16 mouse cellular contexts compared by ENCODE assay signal in genomic region chr11:68197471-68197870, GRCm38 (mm10).
"Had no signal": no experiment of that assay in that cellular context is flagged by ENCODE, and none has a peak within 500 bp of the region (broad histone marks: within the 10 kb centered on the region; RNA-seq: fewer than 3 reads in every experiment).

No protein-coding gene starts in this region.

- H3K4me3 ChIP-seq: liver, embryonic 15.5 days; lung, embryonic 15.5 days; megakaryocyte, embryonic 14.5 days; midbrain, embryonic 13.5 days; midbrain, embryonic 15.5 days; neural tube, embryonic 12.5 days; stomach, embryonic 15.5 days had no signal

- H3K27ac ChIP-seq: liver, embryonic 15.5 days; lung, embryonic 15.5 days; macrophage; midbrain, embryonic 13.5 days; midbrain, embryonic 15.5 days; neural tube, embryonic 12.5 days; stomach, embryonic 15.5 days; stomach, postnatal 0 days had no signal

- H3K36me3 ChIP-seq: liver, embryonic 15.5 days; lung, embryonic 15.5 days; midbrain, embryonic 13.5 days; midbrain, embryonic 15.5 days; neural tube, embryonic 12.5 days; stomach, embryonic 15.5 days had no signal

- H3K4me1 ChIP-seq: liver, embryonic 15.5 days had no signal

- H3K9me3 ChIP-seq: liver, embryonic 15.5 days; lung, embryonic 15.5 days; megakaryocyte, embryonic 14.5 days; midbrain, embryonic 13.5 days; midbrain, embryonic 15.5 days; neural tube, embryonic 12.5 days; stomach, embryonic 15.5 days had no signal

- DNase-seq: liver, postnatal 0 days; lung, adult 2 months; lung, postnatal 14 days; lung, postnatal 36 days; right cerebral cortex, postnatal 25 days; right cerebral cortex, postnatal 4 days; thymus, postnatal 36 days had no signal

- H3K27me3 ChIP-seq: liver, embryonic 15.5 days; lung, embryonic 15.5 days; megakaryocyte, embryonic 14.5 days; midbrain, embryonic 13.5 days; midbrain, embryonic 15.5 days; neural tube, embryonic 12.5 days; stomach, embryonic 15.5 days had no signal
